8 mouse cellular contexts compared by ENCODE assay signal in the genomic region with DNA sequence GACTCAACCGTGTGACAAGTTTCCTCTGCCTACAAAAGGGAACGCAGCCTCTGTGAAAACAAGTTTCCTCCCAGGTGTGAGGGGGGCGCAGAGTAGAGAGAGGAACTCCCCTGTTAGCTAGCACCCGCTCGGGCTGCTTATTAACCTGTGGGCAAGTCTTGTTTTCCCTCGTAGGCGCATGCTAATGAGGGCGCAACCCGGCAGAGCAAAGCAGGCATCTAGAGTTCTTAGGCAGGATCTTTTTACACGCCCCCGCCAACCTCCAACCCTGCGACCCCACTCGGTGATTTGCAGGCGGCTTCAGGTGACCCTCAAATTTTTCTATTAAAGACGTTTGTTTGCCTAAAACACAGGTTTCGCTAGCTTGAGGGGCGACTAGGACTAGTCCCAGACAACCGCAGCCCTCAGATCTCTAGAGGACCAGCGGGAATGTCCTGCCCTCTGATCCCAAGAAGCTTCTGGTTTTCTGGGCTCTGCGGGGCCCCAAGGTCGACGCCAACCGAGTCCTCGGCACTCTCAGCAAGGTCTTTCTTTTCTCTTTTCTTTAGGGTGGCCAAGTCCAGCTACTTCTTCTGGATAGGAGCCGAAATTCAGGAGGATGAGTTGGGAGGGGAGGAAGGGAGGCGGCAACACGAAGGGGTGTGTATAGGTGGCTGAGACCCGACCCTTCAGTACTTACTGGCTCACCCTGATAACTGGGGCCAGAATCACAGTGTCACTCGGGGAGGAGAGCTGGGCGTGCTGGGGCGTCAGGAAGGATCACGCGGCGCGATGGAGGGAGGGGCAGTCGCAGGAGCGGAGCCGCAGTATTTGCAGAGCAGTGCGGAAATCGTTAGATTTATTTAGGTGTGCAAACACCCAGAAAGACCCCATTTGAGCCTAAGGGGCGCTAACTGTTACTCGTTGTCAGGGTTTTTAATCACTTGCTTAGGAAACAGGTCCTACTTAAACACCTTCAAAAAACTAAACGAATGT. TPM values are rescaled to one million over a fixed set of nuclear protein-coding genes. Genes with fewer than 3 reads are reported as not detected.
DNase-seq lines count a peak whose midpoint lies in the region; ATAC-seq and TF ChIP-seq lines count a peak whose summit lies in the region.
"Had no signal": no experiment of that assay in that cellular context is flagged by ENCODE, and none has a peak within 500 bp of the region (broad histone marks: within the 10 kb centered on the region; RNA-seq: fewer than 3 reads in every experiment).

No protein-coding gene starts in this region.

- ATAC-seq in intestine, embryonic 14.5 days (replicated peaks; ENCODE audit: low FRiP score, low TSS enrichment, low read depth), result 0 out of 2 replicates have a peak, but pooled peaks have one; percentile 2
- peak; percentile 68 for ATAC-seq in midbrain, embryonic 11.5 days (ENCODE audit: low FRiP score)

- WGBS in intestine, embryonic 14.5 days, result 2% methylated on average over 43 of the region's 43 CpGs
- under 1% methylated on average over 43 of the region's 43 CpGs for WGBS in midbrain, embryonic 11.5 days

- intact Hi-C loops in gastrocnemius, adult 2 months (cut with DNase I), result no loop called here

- DNase-seq in ES-CJ7 (ENCODE audit: low read depth, low spot score) (peak; percentile 54), adipocyte (ENCODE audit: low spot score) (no peak)
- DNase-seq in embryo, embryonic 10.5 days (ENCODE audit: low spot score), result peak; percentile 76
- peak; percentile 86 for DNase-seq in intestine, embryonic 14.5 days (ENCODE audit: low spot score)
- DNase-seq in midbrain, embryonic 11.5 days (ENCODE audit: low spot score, missing footprints), result peak; percentile 98
- no peak for DNase-seq in adrenal gland, postnatal 25 days
- no peak for DNase-seq in gastrocnemius, adult 2 months

- peak overlapping the region; percentile 13 for H3K4me2 ChIP-seq in intestine, embryonic 14.5 days (ENCODE audit: low read length)
- H3K4me2 ChIP-seq in midbrain, embryonic 11.5 days, result peak overlapping the region; percentile 43

- no peak overlapping the region for H3K27ac ChIP-seq in intestine, embryonic 14.5 days (ENCODE audit: low read depth)
- H3K27ac ChIP-seq in midbrain, embryonic 11.5 days (ENCODE audit: low read depth, low read length), result peak overlapping the region; percentile 22; the same call in 1 of the 2 replicates
- H3K27ac ChIP-seq in gastrocnemius, adult 2 months, result no peak overlapping the region

- H3K36me3 ChIP-seq in intestine, embryonic 14.5 days (ENCODE audit: control insufficient read depth, insufficient read depth, low read length), result no peaks in the 10 kb centered on the region
- no peaks in the 10 kb centered on the region for H3K36me3 ChIP-seq in midbrain, embryonic 11.5 days (ENCODE audit: control insufficient read depth, insufficient read depth, low read length)

- no peaks in the 10 kb centered on the region for H3K4me1 ChIP-seq in intestine, embryonic 14.5 days (replicated peaks; ENCODE audit: control insufficient read depth, insufficient read depth, low read length)
- peaks cover 15% of the 10 kb centered on the region for H3K4me1 ChIP-seq in midbrain, embryonic 11.5 days (ENCODE audit: control insufficient read depth, insufficient read depth, low read length)

- H3K27me3 ChIP-seq in intestine, embryonic 14.5 days (replicated peaks; ENCODE audit: control insufficient read depth, insufficient read depth, low read length), result peaks cover 100% of the 10 kb centered on the region
- peaks cover 85% of the 10 kb centered on the region for H3K27me3 ChIP-seq in midbrain, embryonic 11.5 days (ENCODE audit: control insufficient read depth, insufficient read depth, low read length)

- no peaks in the 10 kb centered on the region for H3K9me3 ChIP-seq in intestine, embryonic 14.5 days (ENCODE audit: control insufficient read depth, low read length)
- H3K9me3 ChIP-seq in midbrain, embryonic 11.5 days (ENCODE audit: control insufficient read depth, low read length), result no peaks in the 10 kb centered on the region

- H3K9ac ChIP-seq in intestine, embryonic 14.5 days (ENCODE audit: low read length), result no peak overlapping the region
- H3K9ac ChIP-seq in midbrain, embryonic 11.5 days (ENCODE audit: low read length), result peak overlapping the region; percentile 36; the same call in 1 of the 2 replicates

- H3K4me3 ChIP-seq in intestine, embryonic 14.5 days (ENCODE audit: low read depth, low read length), result no peak overlapping the region
- peak overlapping the region; percentile 2 for H3K4me3 ChIP-seq in midbrain, embryonic 11.5 days (ENCODE audit: low read depth, low read length)
- H3K4me3 ChIP-seq in gastrocnemius, adult 2 months, result no peak overlapping the region

- no peak for TF ChIP-seq CTCF in gastrocnemius, adult 2 months (IDR thresholded peaks at IDR 0.05)

RNA-seq across cellular contexts. Expression of a gene that starts 8.5 kb away (rescaled TPM):
- 0.05 TPM in 1 of 2 replicates, not detected in the other for polyA plus RNA-seq in intestine, embryonic 14.5 days (2014; fragmentation: Nextera tagmentation; extraction: Ambion mirVana)
- polyA plus RNA-seq in midbrain, embryonic 11.5 days (2014; fragmentation: Nextera tagmentation; extraction: Ambion mirVana), result 7.9 and 8.7 TPM in 2 replicates
- not detected in 2 replicates for total RNA-seq in adrenal gland, postnatal 25 days (2021)
- under 1 TPM in 1 of 2 experiments, not detected in 1; 0.47 TPM for total RNA-seq in gastrocnemius, adult 2 months (2021)
- total RNA-seq: heart, postnatal 10 days had no signal

Comparison
In these comparisons a context has a peak if more than half of its experiments do, and no peak if none do; other contexts are left out.
1. DNase-seq: peak in ES-CJ7 (single experiment), embryo, embryonic 10.5 days (single experiment), intestine, embryonic 14.5 days (single experiment) and midbrain, embryonic 11.5 days (single experiment); none in adrenal gland, postnatal 25 days (single experiment), gastrocnemius, adult 2 months (single experiment) and adipocyte (single experiment).